Mouse (Mus musculus): Measurements from ENCODE around the gene Rap1b. TPM values are rescaled to one million over a fixed set of nuclear protein-coding genes. Genes with fewer than 3 reads are reported as not detected.

Rap1b gene
- total and polyA plus RNA-seq, 2 experiments from 2014 or later: 46.9 to 142 TPM

DNA sequence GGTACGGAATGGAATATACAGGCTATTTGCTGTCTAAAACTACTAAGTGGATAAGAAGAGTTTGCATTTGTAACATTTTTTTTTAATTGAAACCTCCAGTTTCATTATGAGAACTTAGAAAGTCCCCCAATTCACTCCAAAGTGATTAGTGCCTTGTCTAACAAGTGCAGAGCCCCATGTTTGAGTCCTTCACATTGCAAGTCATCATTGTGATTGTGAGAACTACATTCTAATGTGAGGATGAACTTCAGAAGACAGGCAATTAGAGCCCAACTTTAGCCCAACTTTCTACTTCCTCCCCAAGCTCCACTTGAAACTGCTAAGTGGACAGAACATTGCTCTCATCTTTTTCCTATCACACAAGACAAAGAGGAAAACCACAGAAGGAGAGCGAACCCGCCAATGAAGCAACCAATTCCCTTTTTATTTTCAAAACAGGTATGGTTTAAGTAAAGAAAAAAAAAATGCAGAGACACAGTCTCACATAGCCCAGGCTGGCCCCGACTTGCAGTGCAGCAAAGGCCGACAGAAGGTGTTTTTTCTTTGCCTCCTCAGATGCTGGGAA, 5.3 kb downstream of the Rap1b start:
- no peak for TF ChIP-seq CTCF (IDR thresholded peaks at IDR 0.05; ENCODE audit: low read depth)
- DNase-seq (ENCODE audit: low spot score) (no peak), ATAC-seq (no peak)
- H3K36me3 ChIP-seq (ENCODE audit: insufficient read depth, low read length): no peaks in the 10 kb centered on the region
- H3K4me3 ChIP-seq (ENCODE audit: low read length): no peak overlapping the region
- H3K9me3 ChIP-seq (ENCODE audit: low read length): no peaks in the 10 kb centered on the region
- H3K9ac ChIP-seq (replicated peaks; ENCODE audit: low read length): no peak overlapping the region
- H3K27ac ChIP-seq: no peak overlapping the region
- 93% methylated on average over 5 of the region's 5 CpGs for WGBS
- H3K27me3 ChIP-seq (ENCODE audit: insufficient read depth, low read length): no peaks in the 10 kb centered on the region
- H3K4me1 ChIP-seq (ENCODE audit: insufficient read depth, low read length): peaks cover 10% of the 10 kb centered on the region
- H3K4me2 ChIP-seq (ENCODE audit: low read depth, low read length): no peak overlapping the region

DNA sequence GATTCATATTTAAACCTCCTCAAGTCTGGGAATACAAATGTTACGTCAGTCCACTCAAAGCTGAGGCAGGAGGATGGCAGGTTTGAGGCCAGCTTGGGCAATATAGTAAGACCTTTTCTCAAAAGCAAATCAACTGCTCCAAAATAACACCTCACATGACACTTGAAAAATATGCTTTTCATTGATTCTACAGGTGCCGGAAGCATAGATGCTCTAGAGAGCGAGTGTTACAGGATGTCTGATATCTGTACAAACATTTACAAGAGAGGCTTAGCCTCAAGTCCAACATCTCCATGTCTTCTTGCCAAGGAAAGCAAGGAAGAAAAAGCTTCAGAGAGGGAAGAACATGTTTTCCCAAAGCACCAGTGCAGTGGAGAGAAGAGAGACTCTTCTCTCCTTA, 6.1 kb downstream of the Rap1b start:
- 89% methylated on average over 3 of the region's 3 CpGs for WGBS
- Histone ChIP-seq H3K36me3 (ENCODE audit: insufficient read depth, low read length) (no peaks in the 10 kb centered on the region), H3K4me1 (ENCODE audit: insufficient read depth, low read length) (peaks cover 10% of the 10 kb centered on the region), H3K4me3 (ENCODE audit: low read length) (no peak overlapping the region), H3K27me3 (ENCODE audit: insufficient read depth, low read length) (no peaks in the 10 kb centered on the region), H3K9ac (replicated peaks; ENCODE audit: low read length) (no peak overlapping the region), H3K9me3 (ENCODE audit: low read length) (no peaks in the 10 kb centered on the region), H3K4me2 (ENCODE audit: low read depth, low read length) (no peak overlapping the region), H3K27ac (no peak overlapping the region)
- TF ChIP-seq CTCF (IDR thresholded peaks at IDR 0.05; ENCODE audit: low read depth): no peak
- ATAC-seq (no peak), DNase-seq (ENCODE audit: low spot score) (no peak)

DNA sequence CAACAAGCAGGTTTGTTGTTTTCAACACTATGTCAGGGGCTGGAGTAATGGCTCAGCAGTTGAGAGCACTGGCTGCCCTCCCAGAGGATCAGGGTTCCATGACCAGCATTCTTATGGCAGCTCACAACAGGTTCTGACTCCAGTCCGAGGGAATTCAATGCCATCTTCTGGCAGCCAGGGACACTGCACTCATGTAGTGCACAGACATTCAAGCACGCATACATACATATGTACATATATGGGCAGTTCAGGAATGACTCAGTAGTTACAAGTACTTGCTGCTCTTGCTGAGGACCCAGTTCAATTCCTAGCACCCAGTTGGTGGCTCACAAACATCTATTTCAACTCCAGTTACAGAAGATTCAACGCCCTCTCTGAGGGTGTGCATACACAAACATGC, 6.9 kb downstream of the Rap1b start:
- DNase-seq (ENCODE audit: low spot score): peak; percentile 20
- WGBS: 92% methylated on average over 3 of the region's 3 CpGs

DNA sequence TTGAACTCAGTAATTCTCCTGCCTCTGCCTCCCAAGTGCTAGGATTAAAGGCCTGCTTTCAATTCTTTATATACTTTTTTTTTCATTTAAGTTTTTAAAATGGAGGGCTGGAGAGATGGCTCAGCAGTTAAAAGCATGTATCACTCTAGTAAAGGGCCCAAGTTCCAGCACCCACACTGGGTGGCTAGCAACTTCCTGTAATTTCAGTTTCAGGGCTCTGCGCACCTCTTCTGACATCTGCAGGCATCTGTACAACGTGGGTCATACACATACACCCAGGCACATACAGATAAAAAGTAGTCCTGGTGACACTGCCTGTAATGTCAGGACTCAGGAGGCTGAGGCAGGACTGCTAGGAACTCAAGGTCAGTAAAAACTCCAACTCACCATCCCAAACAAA, 9.5 kb downstream of the Rap1b start:
- no peak overlapping the region for H3K9ac ChIP-seq (replicated peaks; ENCODE audit: low read length)
- H3K27ac ChIP-seq: no peak overlapping the region
- 89% methylated on average over 2 of the region's 2 CpGs for WGBS
- no peaks in the 10 kb centered on the region for H3K27me3 ChIP-seq (ENCODE audit: insufficient read depth, low read length)
- no peak overlapping the region for H3K4me2 ChIP-seq (ENCODE audit: low read depth, low read length)
- H3K36me3 ChIP-seq (ENCODE audit: insufficient read depth, low read length): no peaks in the 10 kb centered on the region
- TF ChIP-seq CTCF (IDR thresholded peaks at IDR 0.05; ENCODE audit: low read depth): no peak
- H3K4me1 ChIP-seq (ENCODE audit: insufficient read depth, low read length): no peaks in the 10 kb centered on the region
- no peak for DNase-seq (ENCODE audit: low spot score)
- no peak for ATAC-seq
- no peak overlapping the region for H3K4me3 ChIP-seq (ENCODE audit: low read length)
- H3K9me3 ChIP-seq (ENCODE audit: low read length): no peaks in the 10 kb centered on the region

More for the DNA sequence above, 6.9 kb downstream of the Rap1b start:
- no peaks in the 10 kb centered on the region for H3K36me3 ChIP-seq (ENCODE audit: insufficient read depth, low read length)
- peak; percentile 51 for TF ChIP-seq CTCF (IDR thresholded peaks at IDR 0.05; ENCODE audit: low read depth)
- no peak overlapping the region for H3K27ac ChIP-seq
- peaks cover 5% of the 10 kb centered on the region for H3K4me1 ChIP-seq (ENCODE audit: insufficient read depth, low read length)
- H3K4me3 ChIP-seq (ENCODE audit: low read length): no peak overlapping the region
- H3K9me3 ChIP-seq (ENCODE audit: low read length): no peaks in the 10 kb centered on the region
- no peaks in the 10 kb centered on the region for H3K27me3 ChIP-seq (ENCODE audit: insufficient read depth, low read length)
- no peak for ATAC-seq
- H3K9ac ChIP-seq (replicated peaks; ENCODE audit: low read length): no peak overlapping the region
- H3K4me2 ChIP-seq (ENCODE audit: low read depth, low read length): no peak overlapping the region

DNA sequence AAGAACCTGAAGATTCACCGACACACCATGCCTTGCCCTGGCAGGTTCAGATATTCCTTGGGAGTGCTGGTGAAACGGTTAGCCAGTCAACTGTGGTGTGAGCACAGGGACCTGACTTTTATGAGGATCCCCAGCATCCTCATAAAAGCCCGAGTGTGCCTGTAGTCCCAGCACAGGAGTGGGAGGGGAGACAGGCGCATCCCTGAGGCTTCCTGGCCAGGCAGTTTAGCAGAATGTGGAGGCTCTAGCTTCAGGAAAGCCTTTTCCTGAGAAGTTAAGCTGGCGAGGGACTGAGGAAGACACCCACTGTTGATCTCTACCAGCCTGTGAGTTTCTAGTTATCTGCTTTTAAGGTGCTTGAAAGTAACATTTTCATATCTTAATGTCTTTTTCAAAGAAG, 10.4 kb downstream of the Rap1b start:
- DNase-seq (ENCODE audit: low spot score): no peak
- H3K4me3 ChIP-seq (ENCODE audit: low read length): no peak overlapping the region

DNA sequence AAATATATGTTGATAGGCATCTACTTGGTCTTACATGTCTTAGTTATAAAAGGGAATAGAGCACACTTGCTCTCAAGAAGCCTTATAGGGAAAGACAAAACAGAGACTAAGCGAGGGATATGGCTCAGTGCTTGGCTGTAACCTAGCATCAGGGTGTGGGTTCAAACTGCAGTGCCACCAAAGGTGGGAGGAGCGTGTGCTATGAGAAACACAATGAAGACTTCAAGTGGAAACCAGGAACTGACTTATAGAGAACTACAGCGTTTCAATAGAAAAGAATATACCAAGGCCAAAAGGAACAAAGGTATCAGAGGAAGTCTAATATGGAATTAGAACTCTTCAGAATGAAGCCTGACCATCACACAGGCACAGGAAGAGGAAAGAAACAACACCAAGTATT, 15.0 kb downstream of the Rap1b start:
- H3K4me3 ChIP-seq (ENCODE audit: low read length): no peak overlapping the region
- TF ChIP-seq CTCF (IDR thresholded peaks at IDR 0.05; ENCODE audit: low read depth): no peak
- no peak overlapping the region for H3K27ac ChIP-seq
- WGBS: 94% methylated on average over 3 of the region's 3 CpGs
- no peak for DNase-seq (ENCODE audit: low spot score)
- no peaks in the 10 kb centered on the region for H3K27me3 ChIP-seq (ENCODE audit: insufficient read depth, low read length)
- ATAC-seq: no peak
- no peaks in the 10 kb centered on the region for H3K36me3 ChIP-seq (ENCODE audit: insufficient read depth, low read length)
- H3K4me1 ChIP-seq (ENCODE audit: insufficient read depth, low read length): no peaks in the 10 kb centered on the region
- no peak overlapping the region for H3K9ac ChIP-seq (replicated peaks; ENCODE audit: low read length)
- H3K9me3 ChIP-seq (ENCODE audit: low read length): no peaks in the 10 kb centered on the region
- no peak overlapping the region for H3K4me2 ChIP-seq (ENCODE audit: low read depth, low read length)

More for the DNA sequence above, 10.4 kb downstream of the Rap1b start:
- H3K4me1 ChIP-seq (ENCODE audit: insufficient read depth, low read length): no peaks in the 10 kb centered on the region
- ATAC-seq: no peak
- no peak for TF ChIP-seq CTCF (IDR thresholded peaks at IDR 0.05; ENCODE audit: low read depth)
- no peaks in the 10 kb centered on the region for H3K9me3 ChIP-seq (ENCODE audit: low read length)
- H3K36me3 ChIP-seq (ENCODE audit: insufficient read depth, low read length): no peaks in the 10 kb centered on the region
- H3K27ac ChIP-seq: no peak overlapping the region
- WGBS: 61% methylated on average over 5 of the region's 5 CpGs
- no peak overlapping the region for H3K4me2 ChIP-seq (ENCODE audit: low read depth, low read length)
- no peak overlapping the region for H3K9ac ChIP-seq (replicated peaks; ENCODE audit: low read length)
- H3K27me3 ChIP-seq (ENCODE audit: insufficient read depth, low read length): no peaks in the 10 kb centered on the region

DNA sequence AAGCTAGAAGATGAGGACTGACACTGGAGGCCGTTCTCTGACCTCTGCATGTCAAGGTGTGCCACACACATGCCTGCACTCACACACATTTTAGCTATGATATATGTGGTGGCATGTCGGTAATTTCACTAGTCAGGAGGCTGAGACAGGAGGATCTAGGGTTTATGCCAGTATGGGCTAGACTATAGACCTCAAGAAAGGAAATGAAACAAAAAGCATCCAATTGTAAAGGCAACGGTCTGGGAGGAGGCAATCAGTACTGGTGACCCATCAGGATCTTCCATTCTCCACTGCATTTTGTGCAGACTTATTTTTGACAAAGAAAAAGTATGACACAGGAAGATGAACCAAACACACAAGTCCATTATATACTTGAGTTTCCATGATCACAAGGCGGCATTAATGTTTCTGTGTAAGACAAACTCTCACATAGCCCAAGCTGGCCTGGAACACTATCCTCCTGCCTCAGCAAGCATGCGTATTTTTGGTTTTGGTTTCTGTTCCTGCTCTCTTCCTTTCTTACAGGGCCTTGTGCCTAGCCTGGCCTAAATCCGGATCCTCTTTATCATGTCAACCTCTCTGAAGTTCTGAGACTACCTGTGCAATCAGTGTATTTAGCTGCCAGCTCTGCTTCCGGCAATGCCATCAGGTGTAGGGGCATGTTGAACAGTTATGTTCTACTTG, 16.2 kb downstream of the Rap1b start:
- no peak for DNase-seq (ENCODE audit: low spot score)
- H3K27me3 ChIP-seq (ENCODE audit: insufficient read depth, low read length): no peaks in the 10 kb centered on the region
- TF ChIP-seq CTCF (IDR thresholded peaks at IDR 0.05; ENCODE audit: low read depth): no peak
- no peaks in the 10 kb centered on the region for H3K36me3 ChIP-seq (ENCODE audit: insufficient read depth, low read length)
- H3K4me3 ChIP-seq (ENCODE audit: low read length): no peak overlapping the region
- no peak for ATAC-seq
- H3K4me1 ChIP-seq (ENCODE audit: insufficient read depth, low read length): no peaks in the 10 kb centered on the region
- H3K4me2 ChIP-seq (ENCODE audit: low read depth, low read length): no peak overlapping the region
- 95% methylated on average over 7 of the region's 7 CpGs for WGBS
- no peak overlapping the region for H3K9ac ChIP-seq (replicated peaks; ENCODE audit: low read length)
- H3K9me3 ChIP-seq (ENCODE audit: low read length): no peaks in the 10 kb centered on the region
- H3K27ac ChIP-seq: no peak overlapping the region

All from hindbrain, postnatal 0 days (tissue).